Mouse (Mus musculus) MEL (cell line): ENCODE results near the gene Pld1.

ENCODE experiments used
- HCFC1 ChIP-seq: IDR thresholded peaks from 2 replicates; pipeline ENCODE4 v1.6.1; 2012; ENCODE audit warnings: low read depth, mild to moderate bottlenecking, inconsistent platforms, low read length, improper control_type of control experiment, moderate library complexity
- POLR2A ChIP-seq, 2 experiments: IDR thresholded peaks; 2 replicates each; pipeline ENCODE4 v1.6.1; 2011 to 2012; ENCODE audit warnings: low read length in 2 of 2, mild to moderate bottlenecking in 2 of 2, control low read depth in 1 of 2, improper control_type of control experiment in 1 of 2, low read depth in 1 of 2, moderate library complexity in 1 of 2; ENCODE audit not compliant: control insufficient read depth in 1 of 2, insufficient read depth in 1 of 2, poor library complexity in 1 of 2

DNA sequence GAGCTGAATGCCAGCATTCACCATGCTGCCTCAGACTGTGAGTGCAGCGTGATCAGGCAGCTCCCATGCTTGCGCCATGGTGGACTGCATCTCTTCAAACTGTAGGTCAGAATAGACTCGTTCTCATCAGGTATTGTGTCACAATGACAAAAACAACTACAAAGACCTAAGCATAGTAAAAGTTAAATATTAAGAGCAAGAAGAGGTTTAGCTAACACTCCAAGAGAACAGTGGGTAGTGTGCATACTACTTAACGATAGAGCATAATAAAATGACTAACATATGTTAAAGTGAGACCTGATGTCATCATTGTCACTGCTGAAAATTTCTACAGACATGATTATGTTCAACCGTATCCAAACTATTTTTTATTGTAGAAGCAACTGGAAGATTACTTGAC is 92.4 kb downstream of the Pld1 start:
- no peak for TF ChIP-seq POLR2A (IDR thresholded peaks at IDR 0.05; ENCODE audit: control insufficient read depth in 1 of 2, insufficient read depth in 1 of 2, low read depth in 1 of 2, low read length in 2 of 2, poor library complexity in 1 of 2)
- no peak for TF ChIP-seq HCFC1
